Mouse (Mus musculus) layer of hippocampus, postnatal 10 days (tissue): Measurements from ENCODE around the gene Stx19. TPM values are rescaled to one million over a fixed set of nuclear protein-coding genes. Genes with fewer than 3 reads are reported as not detected.

Source experiments
- DNase-seq, 2 experiments: peaks; one replicate each; pipeline ENCODE4 v3.0.0; 2021; ENCODE audit warnings: low spot score in 2 of 2
- long read RNA-seq: library from polyadenylated mRNA; stranded (forward); transcript quantifications from one replicate; pipeline ENCODE4 v2.0.0, GENCODE M21; 2023
- total RNA-seq, 2 experiments: library from RNA; stranded (reverse); gene quantifications; 2 replicates each; pipeline ENCODE4 v1.2.3; 2021

Stx19 gene
- not detected for total RNA-seq
- long read RNA-seq: 0 reads

DNA sequence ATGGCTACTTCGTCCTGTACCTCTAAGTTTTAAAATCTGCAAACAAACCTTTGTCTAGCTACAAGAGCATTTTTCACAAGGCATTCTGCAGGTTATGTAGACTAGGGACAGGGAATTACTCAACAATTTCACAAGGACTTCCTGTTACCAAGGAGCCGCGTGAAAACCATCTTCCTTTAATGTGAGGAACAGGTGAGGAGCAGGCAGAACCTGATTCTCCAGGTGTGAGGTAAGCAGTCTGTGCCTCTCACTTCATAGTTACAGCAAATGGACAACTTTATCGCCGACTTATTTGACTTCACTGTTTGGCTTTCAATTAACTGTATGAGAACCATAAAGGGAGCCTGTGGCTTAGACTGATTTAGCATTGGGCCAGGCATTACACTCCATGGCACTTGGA is at the start of gene Stx19:
TSS of gene Stx19 (plus strand) at position 186 of the 400 bp plus-strand sequence.
- DNase-seq: no peak

DNA sequence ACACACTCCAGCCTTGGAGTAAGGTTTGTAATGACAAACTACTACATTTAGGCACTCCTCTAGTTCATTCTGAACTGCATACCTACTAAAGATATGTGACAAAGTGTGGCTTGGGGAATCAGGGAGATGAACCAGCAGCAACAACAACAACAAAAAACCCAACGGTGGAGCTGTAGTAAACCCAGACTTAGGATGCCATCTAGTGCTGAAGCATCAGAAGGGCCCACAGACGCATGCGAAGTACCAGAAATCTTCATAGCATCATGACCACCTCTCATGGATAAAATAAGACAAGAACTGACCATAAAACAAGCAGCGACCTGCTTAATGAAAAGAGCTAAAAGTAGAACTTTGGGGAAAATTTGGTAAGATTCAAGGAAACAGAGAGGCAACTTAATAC is 41.0 kb upstream of the Stx19 start:
- DNase-seq: no peak

DNA sequence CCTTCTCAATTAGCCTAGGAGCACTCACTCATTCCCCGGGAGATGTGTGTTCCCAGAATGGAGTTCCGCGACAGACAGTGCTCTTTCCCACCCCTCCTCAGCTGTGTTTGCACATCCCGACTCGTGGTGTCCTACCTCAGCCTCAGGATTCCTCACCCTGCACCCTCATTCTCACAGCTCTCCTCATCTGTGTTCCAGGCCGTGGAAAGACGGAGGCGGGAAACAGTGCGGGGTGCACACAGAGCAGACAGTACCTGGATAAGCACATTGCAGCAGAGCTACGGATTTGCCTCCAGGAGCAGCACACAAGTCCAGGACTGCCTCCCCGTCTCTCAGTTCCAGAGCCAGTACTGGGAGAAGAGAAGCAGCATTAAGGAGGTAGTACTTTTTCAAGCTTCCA is 38.4 kb upstream of the Stx19 start:
- DNase-seq: no peak

DNA sequence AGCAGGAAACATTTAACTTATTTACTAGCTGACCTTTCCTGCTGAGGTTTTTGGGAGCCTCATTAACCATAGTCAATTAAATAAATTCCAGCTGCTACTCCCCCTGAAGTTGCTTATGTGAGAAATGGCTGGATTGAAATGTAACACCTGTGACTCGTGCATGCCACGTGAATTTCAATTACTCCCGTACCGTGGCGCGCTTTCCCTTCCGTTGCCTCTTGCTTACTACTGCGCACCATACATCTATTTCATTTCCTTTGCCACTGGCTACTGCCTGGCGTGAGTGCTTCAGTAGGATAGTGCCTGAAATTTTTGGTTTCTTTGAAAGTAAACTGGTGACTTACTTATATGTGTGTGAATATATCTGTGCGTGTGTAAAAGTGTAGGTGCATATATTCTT is 36.2 kb upstream of the Stx19 start:
- DNase-seq: no peak

DNA sequence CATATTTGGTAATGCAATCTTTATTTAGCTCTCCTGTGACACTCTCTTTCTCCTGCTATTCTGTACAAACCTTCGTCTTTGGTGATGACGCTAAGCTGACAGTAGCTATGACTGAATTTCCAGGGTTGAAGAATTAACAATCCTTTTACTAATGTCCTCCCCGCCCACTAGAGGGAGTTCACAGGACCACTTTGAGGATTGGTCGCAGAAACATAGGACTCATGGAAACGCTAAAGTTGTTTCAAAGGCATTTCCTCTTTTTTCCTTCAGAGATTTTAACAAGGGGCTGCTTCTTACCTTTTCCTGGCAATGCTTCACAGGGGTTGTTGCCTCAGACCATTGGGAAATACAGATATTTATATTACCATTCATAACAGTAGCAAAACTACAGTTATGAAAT is 32.2 kb upstream of the Stx19 start:
- DNase-seq: no peak

DNA sequence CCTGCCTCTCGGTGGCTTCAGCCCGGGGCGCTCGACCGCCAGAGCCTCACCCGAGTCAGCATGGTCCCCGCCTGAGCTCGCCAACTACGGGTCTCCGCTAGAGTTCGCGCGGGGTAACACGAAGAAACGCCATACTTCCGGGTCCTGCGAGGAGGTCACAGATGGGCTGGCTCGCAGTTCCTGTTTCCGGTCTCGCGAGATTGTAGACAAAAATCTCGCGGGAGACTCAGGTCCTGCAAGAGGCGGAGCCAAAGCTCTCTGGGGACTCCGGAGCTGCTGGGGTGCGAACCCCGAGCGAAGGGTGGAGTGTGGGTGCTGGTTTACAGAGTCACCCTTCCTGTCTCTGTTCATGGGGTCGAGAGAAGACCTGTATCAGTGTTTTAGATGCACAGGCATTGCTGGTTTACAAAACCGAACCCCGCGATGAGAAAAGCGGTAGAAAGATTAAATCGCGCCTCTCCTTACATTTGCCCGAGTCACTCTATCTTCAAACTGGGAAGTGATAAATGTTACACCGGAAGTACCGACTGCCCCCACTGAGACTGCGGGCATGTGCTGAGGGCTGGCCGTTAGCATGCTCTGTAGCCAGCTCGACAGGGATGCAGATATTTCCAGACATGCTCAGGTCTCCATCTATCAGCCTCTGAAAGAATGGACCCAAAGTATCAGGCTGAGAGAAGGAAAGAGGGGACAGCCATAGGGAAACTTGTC is 27.7 kb upstream of the Stx19 start, which contains the start of gene Nsun3:
TSS of gene Nsun3 (minus strand) at position 198 of the 711 bp plus-strand sequence.
- DNase-seq: peak; percentile 85 to 89

DNA sequence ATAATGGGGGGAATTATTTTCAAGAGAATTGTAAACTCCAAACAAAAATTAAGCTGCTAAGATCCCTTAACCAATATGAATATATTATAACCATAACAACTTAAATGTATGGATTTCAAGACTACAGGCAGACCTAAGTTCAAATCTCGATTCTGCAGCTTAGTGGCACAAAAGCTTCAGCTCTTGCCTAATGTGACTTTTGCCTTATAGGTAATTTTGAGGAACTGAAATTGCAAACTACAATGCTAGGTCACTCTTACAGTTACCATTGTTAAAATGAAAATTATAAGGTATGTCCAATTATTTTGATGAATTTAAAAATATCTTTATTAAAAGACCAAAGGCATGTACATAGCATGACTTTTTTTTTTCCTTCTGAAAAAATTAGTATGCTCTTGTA is 17.9 kb upstream of the Stx19 start:
- DNase-seq: no peak

DNA sequence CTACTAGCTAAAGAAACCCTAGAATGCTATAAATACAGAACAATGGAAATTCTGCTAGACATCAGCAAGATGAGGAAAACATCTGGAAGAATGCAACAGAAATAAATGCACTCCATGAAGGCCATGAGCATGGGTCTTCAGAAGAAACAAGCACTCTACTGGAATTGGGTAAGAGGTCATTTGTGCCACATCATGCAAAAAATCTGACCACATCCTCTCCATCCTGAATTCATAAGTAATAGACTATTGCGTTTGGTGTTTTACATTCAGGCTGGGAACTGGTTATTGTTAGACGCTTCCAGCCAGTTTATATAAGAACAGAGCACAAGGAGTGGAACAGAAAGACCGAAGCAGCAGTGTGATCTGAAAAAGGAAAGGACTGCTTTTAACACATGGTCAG is 15.7 kb upstream of the Stx19 start:
- DNase-seq: no peak

DNA sequence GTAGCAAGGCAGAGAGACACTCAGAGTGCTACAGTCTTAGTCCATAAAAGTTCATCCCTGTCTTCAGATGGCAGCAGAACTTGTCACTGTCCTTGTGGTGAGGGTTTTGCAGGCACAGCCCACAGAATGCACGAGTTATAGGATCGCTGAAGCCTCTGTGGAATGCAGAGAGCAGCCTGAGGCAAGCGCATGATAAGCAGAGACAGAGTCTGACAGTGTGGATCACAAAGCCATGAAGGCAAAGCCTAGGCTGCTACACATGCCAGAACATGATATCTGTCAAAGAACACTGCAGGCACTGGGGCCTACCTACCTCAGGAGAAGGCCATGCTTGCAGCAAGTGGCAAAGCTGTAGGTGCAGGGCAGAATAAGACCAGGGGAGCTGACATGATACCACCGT is 15.1 kb upstream of the Stx19 start:
- DNase-seq: no peak

DNA sequence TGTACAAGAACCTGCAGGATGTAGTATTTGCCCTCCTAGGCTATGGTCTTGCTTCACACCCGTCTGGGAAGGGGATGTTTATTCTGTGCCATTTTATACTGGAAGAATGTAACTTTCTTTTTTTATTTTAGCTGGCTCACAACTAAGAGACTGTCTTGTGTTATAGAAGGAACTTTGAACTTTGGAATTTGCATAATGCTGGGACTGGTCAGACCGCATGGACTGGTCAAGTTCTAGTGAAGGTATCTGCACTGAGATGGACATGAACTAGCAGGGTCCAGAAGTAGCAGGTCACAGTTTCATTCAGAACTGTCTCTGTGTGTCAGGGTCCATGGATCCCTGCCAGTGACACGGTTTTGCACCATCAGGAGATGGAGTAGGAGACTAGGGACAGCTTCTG is 14.6 kb upstream of the Stx19 start:
- DNase-seq: no peak

DNA sequence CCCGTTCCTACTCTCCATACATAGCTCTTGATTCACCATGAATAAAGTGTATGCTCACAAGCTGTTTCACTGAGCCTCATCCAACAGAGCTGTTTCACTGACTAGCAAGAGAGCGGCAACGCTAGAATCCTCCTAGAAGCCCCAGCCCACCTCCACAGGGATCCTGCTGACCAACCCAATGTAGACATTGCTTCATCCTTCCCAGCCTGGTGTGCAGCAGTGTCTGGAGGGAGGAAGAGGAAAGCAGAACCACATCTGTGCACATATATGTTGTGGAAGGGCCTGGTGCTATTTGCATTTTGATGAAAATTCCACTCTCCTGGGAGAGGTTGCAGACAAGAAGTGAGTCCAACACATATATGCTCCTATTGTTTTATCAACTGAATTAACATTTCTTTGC is 9.9 kb upstream of the Stx19 start:
- DNase-seq: no peak

DNA sequence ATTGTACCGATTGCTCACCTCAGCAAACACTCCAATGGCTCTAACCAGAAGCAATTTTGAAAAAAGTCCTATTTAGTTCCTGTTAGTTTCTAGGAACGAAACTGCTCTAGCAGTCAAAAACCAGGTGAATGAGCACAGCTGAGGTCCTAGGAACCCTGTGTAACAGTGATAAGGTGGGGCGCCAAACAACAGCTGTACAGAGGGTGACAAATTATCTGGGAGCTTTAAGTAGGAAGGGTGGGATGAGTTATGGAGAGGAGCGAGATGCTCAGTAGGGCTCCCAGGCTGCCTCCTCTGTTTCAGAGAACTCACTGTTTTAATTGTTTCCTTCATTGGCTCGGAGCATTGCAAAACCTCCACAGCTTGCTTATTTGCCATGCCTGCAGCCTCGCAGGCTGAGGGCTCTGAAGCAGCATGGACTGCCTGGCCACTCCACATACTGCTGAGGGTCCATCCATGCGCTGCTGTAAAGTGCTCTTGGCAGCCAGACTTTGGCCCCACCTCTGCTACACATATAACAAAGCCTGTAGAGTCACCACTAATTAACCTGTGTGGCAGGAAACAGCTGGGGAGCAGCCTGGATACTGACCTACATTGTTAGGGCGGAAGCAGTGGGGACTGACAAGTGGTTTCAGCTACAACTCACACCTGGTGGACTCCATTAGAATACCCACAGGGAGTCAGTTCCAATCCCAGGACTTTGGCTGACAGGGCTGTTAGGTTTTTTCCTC is 7.1 kb upstream of the Stx19 start:
- no peak for DNase-seq

DNA sequence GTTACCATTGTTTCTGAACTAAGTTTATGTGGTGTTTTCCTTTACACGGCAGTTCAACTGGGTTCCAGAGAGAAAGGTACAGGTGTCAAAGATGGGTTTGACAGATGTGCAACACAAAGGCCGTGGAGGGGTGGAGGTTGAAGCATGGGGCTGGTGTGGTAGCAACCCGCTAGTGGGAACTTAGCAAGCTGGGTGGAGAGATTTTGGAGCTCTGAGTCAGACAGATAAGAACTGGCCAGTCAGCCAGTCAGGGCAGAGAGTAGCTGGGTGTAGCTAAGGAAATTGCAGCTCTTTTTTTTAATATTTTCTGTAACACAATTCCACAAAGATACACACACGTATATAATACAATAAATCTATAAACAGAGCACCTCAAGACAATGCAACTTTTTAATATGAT is 3.6 kb upstream of the Stx19 start:
- DNase-seq: no peak

DNA sequence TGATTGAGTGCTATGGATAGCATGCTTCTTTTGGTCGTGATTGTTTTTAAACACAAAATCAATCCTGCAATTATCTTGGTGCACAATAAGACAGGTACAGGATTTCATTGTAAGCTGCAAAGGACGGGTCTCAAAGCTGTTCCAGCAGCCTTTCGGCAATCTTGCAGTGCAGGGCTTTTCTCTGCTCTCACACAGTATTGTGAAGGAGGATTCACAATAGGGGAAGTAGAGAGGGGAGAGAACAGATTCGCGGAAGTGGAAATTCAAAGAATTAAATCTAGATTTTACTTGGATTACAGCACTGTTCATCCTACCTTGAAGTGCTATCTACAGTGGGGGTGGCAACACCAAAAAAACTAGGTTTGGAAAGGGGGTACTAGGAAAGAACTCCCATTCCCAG is 686 bp upstream of the Stx19 start:
- no peak for DNase-seq

DNA sequence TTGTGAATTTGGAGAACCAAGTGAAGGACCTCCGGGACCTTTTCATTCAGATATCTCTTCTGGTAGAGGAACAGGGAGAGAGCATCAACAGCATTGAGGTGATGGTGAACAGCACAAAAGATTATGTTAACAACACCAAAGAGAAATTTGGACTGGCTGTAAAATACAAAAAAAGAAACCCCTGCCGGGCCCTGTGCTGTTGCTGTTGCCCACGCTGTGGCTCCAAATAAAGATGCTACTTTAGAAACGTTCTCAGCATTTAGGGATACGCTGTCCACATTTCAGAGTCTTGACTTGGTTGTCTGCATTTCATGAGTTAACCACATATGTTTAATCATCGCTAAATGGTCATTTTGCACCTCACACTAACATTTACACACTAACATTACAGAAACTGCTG is 8.0 kb downstream of the Stx19 start:
- DNase-seq: no peak

DNA sequence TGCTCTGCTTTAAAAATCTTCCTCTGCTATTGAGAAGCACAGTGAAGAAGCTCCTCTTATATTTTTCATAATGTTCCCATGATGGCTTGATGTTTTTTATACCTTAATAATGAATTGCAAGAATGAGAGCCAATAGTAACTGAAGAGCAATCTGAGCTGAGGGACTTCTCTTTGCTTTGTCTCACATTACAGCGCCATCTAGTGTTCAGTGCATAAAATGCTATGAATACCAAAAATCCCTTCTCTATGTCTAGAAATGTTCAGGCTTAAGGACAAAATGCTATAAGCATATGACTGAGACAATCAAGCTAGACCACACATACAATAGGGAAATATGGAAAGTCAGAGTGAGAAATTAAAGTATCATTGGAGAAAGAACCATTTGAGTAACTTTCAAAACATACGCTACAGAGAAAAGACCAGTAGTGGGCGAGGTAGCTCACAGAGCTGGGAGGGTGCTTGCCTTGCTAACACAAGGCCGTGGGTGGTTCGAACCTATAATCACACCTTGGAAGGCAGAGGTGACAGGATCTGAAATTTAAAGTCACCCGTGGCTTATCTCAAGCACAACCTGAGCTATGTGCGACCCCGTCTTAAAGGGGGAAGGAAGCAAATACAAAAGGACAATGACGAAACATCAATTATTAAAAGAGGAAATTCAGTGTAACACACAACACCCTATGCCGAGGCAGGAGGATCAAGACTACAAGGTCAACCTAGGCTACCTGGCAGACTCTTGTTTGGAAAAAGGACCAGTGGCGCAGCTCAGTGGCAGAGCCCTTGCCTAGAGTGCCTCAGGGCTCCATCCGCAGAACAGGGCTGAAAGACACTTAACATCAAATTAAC is 11.9 kb downstream of the Stx19 start:
- no peak for DNase-seq

DNA sequence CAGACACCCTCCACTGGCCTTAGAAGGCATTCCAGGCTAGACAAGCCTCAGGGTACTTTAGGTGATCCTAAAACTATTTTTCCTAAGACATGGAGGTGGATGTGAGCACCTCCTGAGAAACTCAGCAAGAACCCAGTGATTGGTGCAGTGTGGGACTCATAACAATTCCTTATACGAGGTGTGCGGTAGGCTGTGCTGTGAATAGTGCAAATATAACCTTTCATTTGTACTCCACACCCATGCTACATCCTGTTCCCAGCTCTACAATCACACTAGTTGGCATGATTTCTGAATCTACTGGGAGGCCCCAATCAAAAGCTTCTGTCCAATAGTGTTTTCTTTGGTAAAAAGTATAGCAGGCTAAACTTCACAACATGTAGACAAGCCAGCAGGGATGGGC is 17.6 kb downstream of the Stx19 start:
- no peak for DNase-seq

DNA sequence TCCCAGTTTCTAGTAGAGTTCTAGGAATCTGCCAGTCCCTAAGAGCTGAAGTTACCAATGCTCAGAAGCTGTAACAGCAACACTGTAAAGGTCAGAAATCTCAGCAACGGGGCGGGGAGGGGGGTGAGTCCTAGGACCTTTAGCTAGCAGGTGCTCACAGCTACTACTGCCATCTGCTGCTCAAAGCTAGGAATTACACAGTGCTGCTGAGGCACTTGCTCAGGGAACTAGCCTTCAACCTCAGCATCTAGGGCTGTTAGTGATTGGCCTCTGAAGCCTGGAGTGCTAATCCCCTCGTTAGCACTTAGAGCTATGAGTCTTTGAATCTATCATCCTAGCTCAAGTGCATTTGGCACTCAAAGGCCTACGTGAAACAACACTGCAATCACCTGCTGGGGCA is 18.0 kb downstream of the Stx19 start:
- peak; percentile 16 to 34 for DNase-seq

DNA sequence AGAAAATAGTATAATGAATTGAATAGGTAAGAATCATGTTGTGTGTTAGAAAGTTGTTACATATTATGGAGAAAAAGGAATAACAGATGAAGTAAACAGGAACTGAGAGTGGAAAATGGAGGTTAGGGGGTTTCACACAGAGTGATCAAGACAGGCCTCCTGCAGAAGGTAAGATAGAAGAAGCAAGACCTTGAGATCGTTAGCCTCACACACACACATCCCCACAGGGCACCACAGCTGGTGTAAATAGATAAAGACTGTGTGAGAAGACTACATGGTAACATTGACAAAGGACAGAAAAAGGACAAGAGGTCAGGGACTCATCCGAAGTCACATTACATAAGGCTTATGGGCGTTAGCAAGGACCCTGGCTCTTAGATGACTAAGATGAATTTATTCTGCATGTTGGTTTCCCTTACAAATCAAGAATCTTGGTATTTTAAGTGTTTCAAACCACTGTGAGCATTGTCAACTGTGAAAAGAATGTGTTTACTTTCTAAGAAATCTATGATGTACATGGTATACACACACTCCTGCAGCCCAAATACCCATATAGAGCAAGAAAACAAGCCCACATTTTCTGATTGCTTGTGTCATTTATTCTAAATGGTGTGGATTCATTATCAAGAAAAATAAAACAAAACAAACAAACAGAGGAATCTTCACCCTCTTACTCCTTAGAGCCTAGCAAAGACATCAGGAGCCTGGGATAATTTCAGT is 19.7 kb downstream of the Stx19 start:
- DNase-seq: no peak

DNA sequence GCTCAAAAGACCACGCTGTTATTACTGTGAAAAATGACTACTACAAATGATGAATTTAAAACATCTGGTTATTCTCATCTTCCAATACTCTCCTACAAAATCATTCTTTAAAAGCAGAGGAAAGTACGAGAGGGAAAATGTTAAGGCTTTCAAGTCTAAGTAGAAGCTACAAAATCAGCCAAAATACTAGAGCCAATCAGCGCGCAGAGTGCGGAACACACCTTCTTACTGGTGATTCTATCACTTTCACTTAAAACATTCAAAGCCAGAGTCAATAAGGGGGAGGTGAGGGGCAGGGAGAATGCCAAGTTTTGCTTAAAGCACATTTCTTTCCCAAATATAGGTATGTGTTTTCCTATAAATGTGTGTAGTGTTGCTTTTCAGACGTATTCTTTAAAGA is 30.9 kb downstream of the Stx19 start:
- DNase-seq: no peak
